Mouse (Mus musculus) WW6 (cell line): Measurements from ENCODE around the gene Mpv17l2.

Source experiments
- DNase-seq: peaks from one replicate; pipeline ENCODE4 v3.0.0-alpha.2; 2013; ENCODE audit warnings: low read depth, low spot score

Mpv17l2 gene

GRCm38 (mm10) chr8:70721601-70722000 lies 39.1 kb downstream of the Mpv17l2 start:
- DNase-seq = no peak

GRCm38 (mm10) chr8:70720739-70721138 lies 40.0 kb downstream of the Mpv17l2 start:
- no peak for DNase-seq

- no peak for DNase-seq
Measured at GRCm38 (mm10) chr8:70719796-70720270, 40.9 kb downstream of the Mpv17l2 start.

- peak; percentile 74 for DNase-seq
Measured at GRCm38 (mm10) chr8:70718297-70718696, 42.4 kb downstream of the Mpv17l2 start, which contains the start of gene Gm3336. Gm3336 (plus strand) TSS chr8:70718543.

GRCm38 (mm10) chr8:70716521-70717400 lies 44.0 kb downstream of the Mpv17l2 start:
- DNase-seq = peak; percentile 33

- no peak for DNase-seq
Measured at GRCm38 (mm10) chr8:70715086-70715485, 45.7 kb downstream of the Mpv17l2 start.

- DNase-seq = no peak
Measured at GRCm38 (mm10) chr8:70713991-70714390, 46.8 kb downstream of the Mpv17l2 start.

- DNase-seq = no peak
Measured at GRCm38 (mm10) chr8:70711041-70711440, 49.7 kb downstream of the Mpv17l2 start.

GRCm38 (mm10) chr8:70710296-70710695 lies 50.5 kb downstream of the Mpv17l2 start:
- no peak for DNase-seq

GRCm38 (mm10) chr8:70709794-70710193 lies 51.0 kb downstream of the Mpv17l2 start:
- no peak for DNase-seq
